Mouse (Mus musculus) retina, embryonic 14.5 days (tissue): ENCODE data around the gene Spout1.
"Not testable (repeated sequence)": the region's sequence is repeated elsewhere in the genome, so short reads cannot be mapped to it uniquely, and the experiment has no call there.

Experiments used
- DNase-seq: peaks from one replicate; pipeline ENCODE4 v3.0.0-alpha.2; 2015; ENCODE audit warnings: low spot score

Gene Spout1

DNA sequence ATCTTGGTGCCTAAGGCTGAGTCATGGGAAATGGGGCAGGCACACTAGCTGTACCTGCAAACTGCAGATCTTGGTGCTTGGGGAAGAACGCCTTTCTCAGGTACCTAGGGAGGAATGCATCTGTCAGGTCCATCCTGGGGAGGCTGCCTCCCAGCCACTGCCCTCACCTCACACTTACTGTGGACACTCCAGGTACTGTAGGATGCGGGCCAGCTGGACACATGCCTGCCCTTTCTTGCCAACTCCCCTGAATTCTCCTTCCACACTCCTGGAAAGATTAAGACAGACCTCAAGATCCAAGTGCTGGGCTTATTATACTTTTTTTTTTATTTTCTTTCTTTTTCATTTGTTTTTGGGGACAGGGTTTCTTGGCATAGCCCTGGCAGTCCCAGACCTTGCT lies 1.7 kb downstream of the Spout1 start:
- DNase-seq, result no peak

DNA sequence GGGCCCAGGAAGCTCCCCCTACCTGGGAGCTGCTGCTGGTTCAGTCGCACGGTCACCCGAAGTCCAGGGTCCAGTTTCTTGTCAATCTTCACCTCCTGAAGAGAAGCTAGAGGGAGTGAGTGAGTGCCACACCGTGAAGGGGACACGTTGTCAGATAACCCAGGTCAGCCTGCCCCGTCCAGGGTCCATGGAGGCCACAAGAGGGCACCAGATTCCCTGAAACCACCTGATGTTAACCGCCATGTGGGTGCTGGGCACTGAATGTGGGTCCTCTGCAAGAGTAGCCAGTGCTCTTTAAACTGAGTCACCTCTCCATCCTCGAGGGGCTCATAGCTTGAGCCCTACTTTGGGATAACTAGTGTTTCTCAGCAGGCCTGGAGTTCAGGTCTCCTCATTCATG lies 2.4 kb downstream of the Spout1 start:
- no peak for DNase-seq

DNA sequence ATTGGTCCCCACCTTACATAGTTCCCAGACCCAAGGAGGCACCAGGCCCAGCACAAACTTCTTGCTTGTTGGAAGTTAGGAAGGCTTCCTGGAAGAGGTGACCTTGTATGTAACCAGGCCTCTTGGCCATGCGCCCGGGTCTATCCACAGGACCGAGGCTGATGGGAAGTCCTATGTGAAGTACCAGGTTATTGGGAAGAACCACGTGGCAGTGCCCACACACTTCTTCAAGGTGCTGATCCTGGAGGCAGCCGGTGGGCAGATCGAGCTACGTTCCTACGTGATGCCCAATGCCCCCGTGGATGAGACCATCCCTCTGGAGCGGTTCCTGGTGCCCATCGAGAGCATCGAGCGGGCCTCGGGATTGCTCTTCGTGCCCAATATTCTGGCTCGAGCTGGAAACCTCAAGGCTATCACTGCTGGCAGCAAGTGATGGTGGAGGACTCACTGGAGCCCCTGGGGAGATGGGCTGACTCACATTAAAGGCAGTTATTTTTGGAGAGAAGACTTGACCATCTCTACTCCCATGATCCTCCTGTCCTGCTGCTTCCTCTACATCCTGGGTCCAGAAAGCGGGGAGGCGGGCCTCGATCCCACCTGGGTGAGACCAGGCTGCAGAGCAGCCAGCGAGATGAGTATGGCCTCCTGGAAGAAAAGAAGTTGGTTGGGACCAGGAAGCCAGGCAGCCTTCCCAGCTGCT lies 4.6 kb downstream of the Spout1 start:
- DNase-seq, result no peak

DNA sequence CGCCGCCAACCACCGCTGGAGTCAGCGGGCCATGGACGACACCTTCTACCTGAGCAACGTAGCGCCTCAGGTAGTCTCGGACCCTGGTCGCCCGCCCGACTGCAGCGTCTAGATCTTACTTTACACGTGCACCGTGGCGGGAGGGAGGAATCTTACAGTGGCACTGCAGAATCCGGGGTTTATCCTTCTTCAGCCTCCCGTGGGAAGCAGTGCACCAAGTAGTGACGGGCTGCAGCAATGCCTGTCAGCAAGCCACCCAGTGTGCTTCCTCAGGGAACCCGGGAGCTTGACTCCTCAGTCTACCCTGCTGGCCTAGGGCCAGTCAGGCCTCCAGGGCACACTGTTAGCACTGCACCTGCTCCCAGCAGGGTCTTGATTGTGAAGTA lies 6.3 kb downstream of the Spout1 start:
- DNase-seq, result peak; percentile 17

DNA sequence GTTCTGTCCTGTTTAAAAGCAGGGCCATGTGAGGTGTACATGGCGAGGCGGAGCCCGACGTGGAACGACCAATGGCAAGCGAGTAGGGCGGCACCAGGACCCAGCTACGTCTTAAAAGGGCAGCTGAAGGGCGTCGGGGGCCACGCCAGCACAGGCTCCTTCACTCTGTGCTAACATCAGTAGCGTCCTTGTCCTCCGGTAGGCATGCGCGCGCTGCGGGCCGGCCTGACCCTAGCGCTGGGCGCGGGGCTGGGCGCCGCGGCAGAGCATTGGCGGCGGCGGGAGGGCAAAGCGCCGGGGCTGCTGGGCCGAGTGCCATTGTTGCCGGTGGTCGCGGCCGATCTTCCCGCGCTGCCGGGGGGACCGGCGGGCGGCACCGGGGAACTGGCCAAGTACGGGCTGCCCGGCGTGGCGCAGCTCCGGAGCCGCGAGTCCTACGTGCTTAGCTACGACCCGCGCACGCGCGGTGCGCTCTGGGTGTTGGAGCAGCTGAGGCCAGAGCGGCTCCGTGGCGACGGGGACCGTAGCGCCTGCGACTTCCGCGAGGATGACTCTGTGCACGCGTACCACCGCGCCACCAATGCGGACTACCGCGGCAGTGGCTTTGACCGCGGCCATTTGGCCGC lies 6.8 kb downstream of the Spout1 start, which contains the start of gene Endog:
Gene Endog, plus strand, starts transcription at position 123 of the 626 bp plus-strand sequence.
- peak; percentile 79 for DNase-seq

DNA sequence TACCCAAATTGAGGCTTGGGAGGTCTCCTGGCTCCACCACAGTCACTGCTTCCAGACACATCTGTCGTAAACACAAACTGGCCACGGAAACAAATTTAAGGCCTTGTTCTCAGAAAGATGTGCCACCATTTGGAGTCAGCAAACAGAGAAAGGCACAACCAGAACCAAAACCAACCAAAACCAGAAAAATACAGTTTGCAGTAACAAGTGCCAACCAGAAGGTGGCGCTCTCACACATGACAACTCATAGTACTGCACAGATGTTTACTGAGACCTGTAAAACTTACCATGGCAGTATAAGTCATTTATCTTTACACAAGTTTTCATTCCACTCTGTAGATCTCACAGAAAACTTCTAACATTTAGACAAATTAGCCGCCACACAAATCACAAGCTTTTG lies 11.6 kb downstream of the Spout1 start:
- peak; percentile 28 for DNase-seq

DNA sequence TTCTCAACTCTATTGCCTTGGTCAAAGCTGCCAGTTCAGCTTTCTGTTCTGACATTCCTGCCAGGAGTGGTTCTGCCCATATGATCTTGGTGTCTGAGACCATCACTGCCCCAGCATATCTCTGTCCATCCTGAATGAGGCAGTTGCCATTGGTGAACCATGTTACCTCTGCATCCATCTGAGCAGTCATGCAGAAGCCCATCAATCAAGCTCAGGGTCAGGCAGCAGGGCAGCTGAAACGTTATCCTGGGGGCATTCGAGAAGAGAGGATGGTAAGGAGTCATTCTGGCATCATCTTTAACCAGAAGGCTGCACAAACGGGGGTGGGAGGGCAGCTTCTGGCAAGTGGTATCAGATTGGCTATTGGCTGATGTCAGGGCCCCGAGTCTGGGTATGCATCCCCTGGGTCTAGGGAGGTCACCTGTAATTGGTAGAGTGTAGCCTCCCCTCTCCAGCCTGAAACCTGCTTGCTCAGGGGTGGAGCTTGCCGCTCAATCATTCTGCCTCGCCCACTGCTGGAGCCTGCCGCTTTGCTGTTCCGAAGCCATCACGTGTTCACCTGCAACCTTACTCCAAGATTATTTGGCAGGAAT lies 13.8 kb downstream of the Spout1 start:
- DNase-seq, result no peak

DNA sequence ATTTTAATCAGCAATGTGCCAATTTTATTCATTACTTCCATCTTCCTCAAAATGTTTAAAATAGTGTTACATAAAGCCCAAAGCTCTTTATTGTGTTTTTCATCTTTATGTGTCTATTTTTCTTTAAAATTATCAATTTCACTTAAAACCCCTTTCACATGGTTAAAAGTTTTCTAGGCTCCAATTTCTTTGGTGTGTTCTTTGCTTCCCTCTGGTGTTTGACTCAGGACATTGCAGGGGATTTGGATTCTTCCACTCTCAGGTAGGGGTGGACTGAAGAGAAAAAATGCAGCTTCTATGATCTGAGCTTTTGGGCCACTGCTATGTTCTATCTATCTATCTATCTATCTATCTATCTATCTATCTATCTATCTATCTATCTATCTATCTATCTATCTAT lies 16.4 kb downstream of the Spout1 start:
- peak; percentile 85 for DNase-seq

DNA sequence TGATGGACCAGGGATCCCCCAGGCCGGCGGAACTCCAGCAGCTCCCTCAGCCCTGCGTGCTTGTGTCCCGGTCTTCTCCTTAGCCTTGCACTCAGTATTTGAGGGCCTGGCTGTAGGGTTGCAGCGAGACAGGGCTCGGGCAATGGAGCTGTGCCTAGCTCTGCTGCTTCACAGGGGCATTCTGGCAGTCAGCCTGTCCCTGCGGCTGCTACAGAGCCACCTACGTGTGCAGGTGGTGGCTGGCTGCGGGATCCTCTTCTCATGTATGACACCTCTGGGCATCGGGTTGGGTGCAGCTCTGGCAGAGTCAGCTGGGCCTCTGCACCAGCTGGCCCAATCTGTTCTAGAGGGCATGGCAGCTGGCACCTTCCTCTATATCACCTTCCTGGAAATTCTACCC lies 18.4 kb downstream of the Spout1 start:
- DNase-seq, result not testable (repeated sequence)

DNA sequence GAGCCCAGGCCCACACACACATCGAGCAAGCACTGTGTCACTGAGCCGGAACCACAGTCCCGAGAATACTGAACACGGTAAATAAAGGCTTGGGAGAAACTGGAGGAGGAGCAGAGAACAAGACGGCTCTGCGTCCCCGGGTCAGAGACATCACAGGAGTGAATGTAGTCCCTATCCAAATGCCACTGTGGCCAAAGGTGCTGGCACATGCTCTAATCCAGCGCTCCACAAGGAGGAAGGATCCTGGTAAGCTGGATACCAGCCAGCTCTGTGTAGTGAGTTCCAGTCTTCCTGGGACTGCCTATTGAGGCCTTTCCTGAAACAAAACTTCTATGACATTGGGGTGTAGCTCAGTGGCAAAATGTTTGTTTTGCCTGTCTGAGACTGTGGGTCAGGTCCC lies 25.6 kb downstream of the Spout1 start:
- no peak for DNase-seq

DNA sequence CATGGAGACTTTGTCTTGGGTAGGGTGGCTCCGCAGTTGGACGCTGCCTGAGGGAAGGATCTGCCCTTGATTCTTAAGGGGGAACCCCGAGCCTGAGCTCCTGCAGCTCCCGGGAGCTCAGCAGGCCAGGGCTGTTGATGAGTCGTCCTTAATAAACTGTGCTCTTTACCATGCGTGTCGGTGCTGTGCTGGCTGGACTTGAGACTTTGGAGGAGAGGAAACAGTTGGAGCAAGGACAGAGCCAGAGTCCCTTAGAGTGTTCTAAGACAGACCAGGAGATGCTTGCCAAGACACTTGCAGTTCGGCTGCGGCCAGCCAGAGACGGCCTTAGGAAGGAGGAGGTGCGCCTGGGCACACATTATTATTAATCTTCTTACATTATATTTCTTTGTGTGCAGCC lies 26.4 kb downstream of the Spout1 start:
- DNase-seq, result no peak

DNA sequence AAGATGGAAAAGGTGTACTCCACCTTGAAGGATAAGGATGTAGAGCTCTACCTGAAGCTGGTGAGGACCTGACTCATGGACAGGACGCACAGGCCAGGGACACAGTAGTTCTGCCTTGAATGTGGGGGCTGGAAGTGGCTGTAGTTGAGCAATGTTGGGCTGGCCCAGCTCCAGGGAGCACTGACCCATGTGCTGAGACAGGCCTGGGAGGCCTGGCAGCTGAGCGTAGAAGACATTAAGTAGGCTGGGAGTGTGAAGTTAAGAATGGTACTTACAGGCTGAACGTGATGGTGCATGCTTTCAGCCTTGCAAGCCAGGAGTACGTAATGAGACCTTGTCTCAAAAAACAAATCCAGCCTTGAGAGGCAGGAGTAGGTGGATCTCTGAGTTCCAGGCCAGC lies 30.8 kb downstream of the Spout1 start:
- DNase-seq, result no peak

DNA sequence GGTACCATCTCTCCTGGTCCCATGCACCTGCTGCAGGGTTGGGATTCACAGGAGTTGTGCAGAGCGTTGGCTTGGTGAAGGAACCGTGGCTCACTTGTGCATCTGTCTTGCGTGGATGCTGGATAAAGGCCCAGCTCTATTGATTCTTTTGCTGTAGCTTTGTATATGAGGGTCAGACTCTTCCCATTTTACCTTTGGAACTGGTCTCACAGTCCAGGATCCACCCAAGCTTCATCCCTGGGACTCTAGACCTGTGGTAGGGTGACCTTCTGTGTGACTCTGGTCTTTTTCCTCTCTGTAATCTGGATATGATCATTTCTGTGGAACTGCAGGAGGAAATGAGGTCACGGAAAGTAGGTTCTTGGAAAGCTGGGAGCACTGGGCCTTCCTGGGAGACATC lies 33.8 kb downstream of the Spout1 start:
- no peak for DNase-seq

DNA sequence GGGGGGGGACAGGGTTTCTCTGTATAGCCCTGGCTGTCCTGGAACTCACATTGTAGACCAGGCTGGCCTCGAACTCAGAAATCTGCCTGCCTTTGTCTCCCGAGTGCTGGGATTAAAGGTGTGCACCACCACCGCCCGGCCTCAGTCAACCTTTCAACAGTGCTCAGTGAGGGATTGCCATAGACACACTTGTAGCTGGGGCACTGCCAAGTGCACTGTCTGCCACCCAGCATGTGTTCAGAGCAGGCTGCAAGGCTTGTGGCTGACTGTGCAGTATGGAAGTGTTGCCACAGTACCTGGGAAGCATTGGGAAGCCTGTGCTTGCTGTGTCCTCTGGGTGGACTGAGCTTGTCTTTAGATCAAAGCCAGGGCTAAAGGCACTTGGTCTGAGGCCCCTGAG lies 38.2 kb downstream of the Spout1 start:
- DNase-seq, result not testable (repeated sequence)

DNA sequence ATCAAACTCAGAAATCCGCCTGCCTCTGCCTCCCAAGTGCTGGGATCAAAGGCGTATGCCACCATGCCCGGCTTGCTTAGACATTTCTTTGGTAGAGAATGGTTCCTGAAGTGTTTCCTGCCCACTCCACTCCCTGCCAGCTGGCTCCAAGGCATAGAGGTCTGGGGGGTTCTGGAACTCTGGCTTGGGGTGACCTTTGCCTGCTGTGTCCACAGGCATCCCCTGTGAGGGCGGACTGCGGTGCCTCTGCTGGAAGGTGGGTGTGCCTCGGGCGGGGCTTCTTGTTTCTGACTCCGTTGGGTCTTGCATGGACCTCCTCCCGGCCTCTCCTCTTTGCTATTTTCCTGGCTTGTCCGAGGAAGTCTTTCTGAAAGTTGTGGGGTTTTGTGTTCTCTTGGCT lies 41.8 kb downstream of the Spout1 start:
- no peak for DNase-seq

DNA sequence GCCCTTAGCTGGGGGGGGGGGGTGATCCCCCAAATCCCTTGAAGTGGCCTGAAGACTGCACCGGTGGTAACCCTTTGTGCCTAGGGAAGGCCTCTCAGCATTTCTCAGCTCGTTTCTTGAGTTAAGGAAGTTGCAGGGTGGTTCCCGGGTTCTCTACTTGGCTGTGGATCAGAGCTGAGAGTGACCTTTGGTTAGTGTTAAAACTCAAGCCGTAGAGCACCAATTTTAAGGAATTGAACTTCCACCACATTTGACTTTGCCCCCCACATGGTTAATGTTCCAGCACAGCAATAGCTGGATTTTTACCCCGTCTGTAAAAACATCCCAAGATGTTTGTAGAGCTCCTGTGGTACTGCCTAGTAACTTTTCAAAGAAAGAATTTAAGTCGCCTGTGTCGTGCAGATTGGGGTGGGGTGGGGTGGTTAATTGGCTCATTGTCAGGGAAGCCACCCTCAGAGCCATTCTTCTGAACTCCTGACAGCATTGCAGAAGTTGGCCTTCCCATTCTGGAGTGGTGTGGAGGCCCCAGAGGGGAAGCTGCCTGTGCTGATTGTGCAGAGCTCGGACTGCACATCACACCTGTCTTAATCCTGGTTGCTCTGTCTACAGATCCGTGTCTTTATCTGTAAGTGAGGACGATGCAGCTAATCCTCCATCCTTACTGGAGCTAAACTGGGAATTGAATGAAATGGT lies 43.2 kb downstream of the Spout1 start:
- DNase-seq, result no peak

DNA sequence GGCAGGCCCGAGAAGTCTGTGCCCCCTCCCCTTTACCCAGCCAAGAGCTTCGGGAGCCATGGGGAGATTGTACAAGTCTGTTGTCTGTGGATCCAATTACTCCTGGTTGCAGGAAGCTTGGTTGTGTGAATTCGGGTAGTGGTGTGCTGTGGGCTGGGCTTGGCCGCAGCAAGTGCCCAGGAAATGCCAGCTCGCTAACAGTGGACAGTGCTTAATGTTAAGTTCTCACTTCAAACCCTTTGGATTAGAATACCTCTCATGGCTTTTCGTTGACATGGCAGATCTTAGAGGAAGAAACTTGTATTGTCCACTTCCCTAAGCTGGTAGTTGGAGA lies 43.9 kb downstream of the Spout1 start:
- no peak for DNase-seq

DNA sequence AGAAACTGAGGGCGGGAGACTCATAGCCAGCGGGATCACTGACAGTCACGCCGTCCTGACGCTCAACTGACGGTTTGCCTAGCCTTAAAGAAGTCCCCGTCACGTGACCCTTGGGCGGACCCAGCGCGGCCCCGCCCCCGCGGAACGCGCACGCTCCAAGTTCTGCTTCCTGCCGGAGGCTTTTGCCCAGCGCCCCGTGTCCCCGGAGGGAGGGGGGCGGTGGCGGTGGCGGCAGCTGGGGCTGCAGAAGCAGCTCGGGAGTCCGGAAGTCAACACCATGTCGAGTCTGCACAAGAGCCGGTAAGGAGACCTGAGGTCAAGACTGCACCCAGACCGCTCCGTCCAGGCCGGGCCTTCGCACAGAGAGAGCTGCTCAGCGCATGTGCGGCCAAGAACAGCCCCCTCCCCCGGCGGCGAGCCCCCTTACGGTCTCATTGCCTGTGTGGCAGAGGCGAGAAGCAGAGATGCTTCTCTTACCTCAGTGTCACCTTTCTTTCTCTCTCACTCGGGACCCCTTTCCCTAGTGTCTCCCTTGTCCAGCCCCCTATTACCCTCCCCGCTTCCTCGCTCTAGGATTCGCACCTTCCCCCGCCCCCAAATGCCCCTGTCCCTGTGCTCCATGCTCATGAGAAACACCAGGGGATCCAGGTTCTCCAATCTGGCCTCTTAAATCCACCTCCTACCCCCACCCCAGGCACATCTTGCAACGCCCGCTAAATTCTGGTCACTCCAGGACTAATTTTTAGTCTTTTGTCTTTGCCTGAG lies 44.5 kb downstream of the Spout1 start, which contains the start of gene Tbc1d13:
Gene Tbc1d13, plus strand, starts transcription at position 134 of the 765 bp plus-strand sequence.
- DNase-seq, result peak; percentile 96

DNA sequence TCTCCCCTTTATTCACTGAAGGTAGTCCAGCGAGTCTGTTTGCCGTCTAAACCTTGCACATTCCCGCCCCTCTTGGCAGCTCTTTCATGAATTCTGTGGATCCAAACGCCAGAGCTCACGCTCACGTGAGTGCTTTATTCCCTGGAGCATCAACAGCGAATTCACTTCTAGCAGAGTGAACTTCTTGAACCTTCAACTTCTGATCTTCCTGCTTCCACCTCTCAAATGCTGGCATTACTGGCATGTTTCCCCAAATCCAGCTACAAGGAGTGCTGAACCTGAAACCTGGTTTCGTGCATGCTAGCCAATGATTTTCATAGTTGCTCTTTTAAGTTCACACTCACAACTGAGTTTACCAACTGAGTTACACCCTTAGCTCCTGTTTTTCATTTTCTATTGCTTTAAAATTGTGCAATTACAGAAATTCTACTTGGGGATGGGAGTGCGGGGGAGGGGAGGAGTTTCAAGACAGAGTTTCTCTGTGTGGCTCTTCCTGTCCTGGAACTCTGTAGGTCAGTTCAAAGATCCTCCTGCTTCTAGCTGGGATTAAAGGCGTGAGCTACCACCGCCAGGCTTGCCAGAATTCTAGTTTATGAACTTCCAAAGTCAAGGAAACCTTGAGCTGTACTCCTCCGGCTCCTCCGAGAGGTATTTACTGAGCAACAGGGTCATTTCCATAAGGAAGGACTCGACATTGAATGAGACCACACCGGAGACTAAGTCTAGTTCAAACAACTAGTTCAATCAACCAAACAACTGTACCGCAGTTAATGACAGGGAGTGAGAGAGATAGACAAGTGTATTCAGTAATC lies 45.3 kb downstream of the Spout1 start:
- no peak for DNase-seq

DNA sequence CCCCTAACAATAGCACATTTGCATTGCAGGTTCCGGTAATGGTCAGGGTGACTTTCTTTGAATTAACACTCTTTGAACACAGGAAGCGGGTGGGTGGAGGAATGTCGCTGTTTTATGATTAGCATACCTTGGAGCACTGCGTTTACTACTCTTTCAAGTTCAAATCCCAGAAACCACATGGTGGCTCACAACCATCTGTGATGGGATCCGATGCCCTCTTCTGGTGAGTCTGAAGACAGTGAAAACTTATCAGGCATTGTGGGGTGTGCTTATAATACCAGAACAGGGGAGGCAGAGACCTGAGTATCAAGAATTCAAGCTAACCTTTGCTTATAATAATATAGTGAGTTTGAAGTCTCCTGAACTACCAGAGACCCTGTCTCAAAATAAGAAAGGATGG lies 47.0 kb downstream of the Spout1 start:
- DNase-seq, result not testable (repeated sequence)

DNA sequence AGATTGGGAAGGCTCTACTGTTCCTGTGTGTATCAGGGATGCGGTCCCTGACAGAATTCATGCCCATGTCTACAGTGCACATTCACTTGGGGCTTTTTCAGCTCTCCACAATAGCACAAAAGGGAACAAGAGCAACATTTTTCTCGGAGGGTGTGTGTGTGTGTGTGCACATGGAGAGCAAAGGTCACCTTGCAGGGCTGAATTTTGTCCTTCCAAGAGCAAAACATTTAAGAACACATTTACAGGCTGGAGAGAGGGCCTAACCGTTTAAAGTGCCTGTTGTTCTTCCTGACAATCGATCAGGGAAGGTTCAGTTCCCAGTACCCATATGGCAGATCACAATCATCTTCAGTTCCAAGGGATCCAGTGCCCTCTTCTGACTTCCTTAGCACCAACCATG lies 48.1 kb downstream of the Spout1 start:
- DNase-seq, result no peak
